Mouse (Mus musculus) forebrain, embryonic 12.5 days (tissue): Measurements from ENCODE around the gene Gfm2. TPM values are rescaled to one million over a fixed set of nuclear protein-coding genes. Genes with fewer than 3 reads are reported as not detected.

Source experiments
- ATAC-seq: fragments of 200-750 bp; cut with Nextera tagmentation; 2 replicates; pipeline ENCODE4 v1.8.0; 2017; ENCODE audit warnings: moderate TSS enrichment; ENCODE audit not compliant: low FRiP score
- H3K27ac ChIP-seq: fragments of 300-500 bp; sonication (generic); 2 replicates; pipeline ENCODE4 v1.5.1; 2016; ENCODE audit warnings: mild to moderate bottlenecking
- H3K27me3 ChIP-seq: fragments of 300-500 bp; sonication (generic); 2 replicates; pipeline ENCODE4 v1.6.1; 2016; ENCODE audit warnings: mild to moderate bottlenecking
- H3K36me3 ChIP-seq: fragments of 300-500 bp; sonication (generic); replicated peaks from 2 replicates; pipeline ENCODE4 v1.6.1; 2016; ENCODE audit warnings: mild to moderate bottlenecking
- H3K4me1 ChIP-seq: fragments of 300-500 bp; sonication (generic); 2 replicates; pipeline ENCODE4 v1.6.1; 2016
- H3K4me2 ChIP-seq: fragments of 300-500 bp; sonication (generic); 2 replicates; pipeline ENCODE4 v1.6.1; 2016; ENCODE audit warnings: mild to moderate bottlenecking, moderate library complexity
- H3K4me3 ChIP-seq: fragments of 300-500 bp; sonication (generic); replicated peaks from 2 replicates; pipeline ENCODE4 v1.5.1; 2016; ENCODE audit warnings: mild to moderate bottlenecking
- H3K9ac ChIP-seq: fragments of 300-500 bp; sonication (generic); 2 replicates; pipeline ENCODE4 v1.6.1; 2016; ENCODE audit warnings: mild to moderate bottlenecking
- H3K9me3 ChIP-seq: fragments of 300-500 bp; sonication (generic); 2 replicates; pipeline ENCODE4 v1.6.1; 2016
- WGBS: fragments of 180-500 bp; shearing (Covaris S2); methylation state at CpG from one replicate; pipeline ENCODE4 v1.1.7; 2016; 5-methylcytosine and 5-hydroxymethylcytosine counted together
- polyA plus RNA-seq: library from polyadenylated mRNA; unstranded; fragments of >200 nt; fragmentation: Nextera tagmentation; extraction: Ambion mirVana; gene quantifications from 2 replicates; pipeline ENCODE4 v1.2.1, GENCODE M21; 2016

Gfm2 gene
- polyA plus RNA-seq, 1 experiment from 2014 or later, result 38.7 TPM

- no peak overlapping the region for H3K27ac ChIP-seq
- no peak overlapping the region for H3K4me3 ChIP-seq
- H3K27me3 ChIP-seq, result no peaks in the 10 kb centered on the region
- 56% methylated on average over 4 of the region's 4 CpGs for WGBS
- no peak for ATAC-seq
- no peaks in the 10 kb centered on the region for H3K4me1 ChIP-seq
- no peak overlapping the region for H3K4me2 ChIP-seq
- H3K9ac ChIP-seq, result no peak overlapping the region
- no peaks in the 10 kb centered on the region for H3K9me3 ChIP-seq
- H3K36me3 ChIP-seq, result peaks cover 61% of the 10 kb centered on the region
These were observed 8.1 kb downstream of the Gfm2 start for GRCm38 (mm10) chr13:97145834-97146233.

GRCm38 (mm10) chr13:97175520-97176264 lies 38.0 kb downstream of the Gfm2 start:
- ATAC-seq, result no peak
- H3K27ac ChIP-seq, result no peak overlapping the region
- WGBS, result 91% methylated on average over 10 of the region's 10 CpGs
- no peaks in the 10 kb centered on the region for H3K27me3 ChIP-seq
- no peak overlapping the region for H3K9ac ChIP-seq
- H3K4me1 ChIP-seq, result peaks cover 10% of the 10 kb centered on the region
- H3K9me3 ChIP-seq, result no peaks in the 10 kb centered on the region
- H3K36me3 ChIP-seq, result peaks cover 83% of the 10 kb centered on the region
- H3K4me3 ChIP-seq, result no peak overlapping the region
- no peak overlapping the region for H3K4me2 ChIP-seq

GRCm38 (mm10) chr13:97176731-97177130 lies 39.0 kb downstream of the Gfm2 start:
- no peak for ATAC-seq
- Histone ChIP-seq H3K9ac (no peak overlapping the region), H3K27ac (no peak overlapping the region), H3K36me3 (peaks cover 77% of the 10 kb centered on the region), H3K4me3 (no peak overlapping the region), H3K27me3 (no peaks in the 10 kb centered on the region), H3K4me1 (peaks cover 10% of the 10 kb centered on the region), H3K4me2 (no peak overlapping the region), H3K9me3 (no peaks in the 10 kb centered on the region)
- 87% methylated on average over 5 of the region's 5 CpGs for whole genome bisulfite sequencing

- WGBS, result 68% methylated on average over 7 of the region's 7 CpGs
- no peak for ATAC-seq
- no peak overlapping the region for H3K9ac ChIP-seq
- H3K27me3 ChIP-seq, result no peaks in the 10 kb centered on the region
- peaks cover 63% of the 10 kb centered on the region for H3K36me3 ChIP-seq
- no peak overlapping the region for H3K4me3 ChIP-seq
- no peak overlapping the region for H3K4me2 ChIP-seq
- H3K27ac ChIP-seq, result no peak overlapping the region
- H3K4me1 ChIP-seq, result peaks cover 10% of the 10 kb centered on the region
- H3K9me3 ChIP-seq, result no peaks in the 10 kb centered on the region
These were observed 41.2 kb downstream of the Gfm2 start for GRCm38 (mm10) chr13:97178943-97179342.

GRCm38 (mm10) chr13:97180113-97180828 lies 42.5 kb downstream of the Gfm2 start:
- 41% methylated on average over 6 of the region's 6 CpGs for WGBS
- H3K27me3 ChIP-seq, result no peaks in the 10 kb centered on the region
- H3K9me3 ChIP-seq, result no peaks in the 10 kb centered on the region
- H3K36me3 ChIP-seq, result peaks cover 50% of the 10 kb centered on the region
- H3K9ac ChIP-seq, result no peak overlapping the region; the same call in 1 of the 2 replicates
- H3K27ac ChIP-seq, result peak overlapping the region; percentile 60
- H3K4me1 ChIP-seq, result peaks cover 10% of the 10 kb centered on the region
- ATAC-seq, result no peak
- H3K4me2 ChIP-seq, result no peak overlapping the region
- H3K4me3 ChIP-seq, result no peak overlapping the region

- H3K27me3 ChIP-seq, result no peaks in the 10 kb centered on the region
- no peak overlapping the region for H3K9ac ChIP-seq
- H3K4me1 ChIP-seq, result peaks cover 10% of the 10 kb centered on the region
- no peaks in the 10 kb centered on the region for H3K9me3 ChIP-seq
- no peak overlapping the region for H3K4me2 ChIP-seq
- no peak overlapping the region for H3K4me3 ChIP-seq
- ATAC-seq, result no peak
- H3K36me3 ChIP-seq, result peaks cover 28% of the 10 kb centered on the region; the same call in 1 of the 2 replicates
- no peak overlapping the region for H3K27ac ChIP-seq
- 81% methylated on average over 4 of the region's 4 CpGs for WGBS
These were observed 45.1 kb downstream of the Gfm2 start for GRCm38 (mm10) chr13:97182821-97183220.

- no peaks in the 10 kb centered on the region for H3K27me3 ChIP-seq
- 92% methylated on average over 2 of the region's 2 CpGs for WGBS
- H3K9ac ChIP-seq, result no peak overlapping the region
- H3K4me1 ChIP-seq, result peaks cover 10% of the 10 kb centered on the region
- peaks cover 15% of the 10 kb centered on the region for H3K36me3 ChIP-seq
- H3K9me3 ChIP-seq, result no peaks in the 10 kb centered on the region
- H3K4me3 ChIP-seq, result no peak overlapping the region
- no peak for ATAC-seq
- H3K4me2 ChIP-seq, result no peak overlapping the region
- H3K27ac ChIP-seq, result no peak overlapping the region
These were observed 46.4 kb downstream of the Gfm2 start for GRCm38 (mm10) chr13:97184168-97184567.

GRCm38 (mm10) chr13:97184656-97185055 lies 46.9 kb downstream of the Gfm2 start:
- Histone ChIP-seq H3K9me3 (no peaks in the 10 kb centered on the region), H3K27me3 (no peaks in the 10 kb centered on the region), H3K4me2 (no peak overlapping the region), H3K9ac (no peak overlapping the region), H3K36me3 (peaks cover 14% of the 10 kb centered on the region), H3K4me1 (peaks cover 9% of the 10 kb centered on the region), H3K4me3 (no peak overlapping the region), H3K27ac (no peak overlapping the region)
- WGBS, result 84% methylated on average over 5 of the region's 5 CpGs
- no peak for ATAC-seq

- Histone ChIP-seq H3K36me3 (peaks cover 4% of the 10 kb centered on the region; the same call in 1 of the 2 replicates), H3K9ac (no peak overlapping the region), H3K4me2 (no peak overlapping the region), H3K27ac (no peak overlapping the region), H3K4me1 (no peaks in the 10 kb centered on the region), H3K4me3 (no peak overlapping the region), H3K27me3 (no peaks in the 10 kb centered on the region), H3K9me3 (no peaks in the 10 kb centered on the region)
- ATAC-seq, result no peak
- 80% methylated on average over 4 of the region's 4 CpGs for WGBS
These were observed 48.6 kb downstream of the Gfm2 start for GRCm38 (mm10) chr13:97186346-97186745.

GRCm38 (mm10) chr13:97187693-97188092 lies 50.0 kb downstream of the Gfm2 start:
- Histone ChIP-seq H3K36me3 (no peaks in the 10 kb centered on the region; the same call in 1 of the 2 replicates), H3K27me3 (no peaks in the 10 kb centered on the region), H3K4me3 (no peak overlapping the region), H3K27ac (no peak overlapping the region), H3K4me2 (no peak overlapping the region), H3K9me3 (no peaks in the 10 kb centered on the region), H3K9ac (no peak overlapping the region), H3K4me1 (no peaks in the 10 kb centered on the region)
- no peak for ATAC-seq
- 91% methylated on average over 5 of the region's 5 CpGs for WGBS

GRCm38 (mm10) chr13:97192649-97193048 lies 54.9 kb downstream of the Gfm2 start:
- Histone ChIP-seq H3K27ac (no peak overlapping the region), H3K27me3 (peaks cover 7% of the 10 kb centered on the region), H3K9ac (no peak overlapping the region), H3K4me3 (no peak overlapping the region), H3K36me3 (no peaks in the 10 kb centered on the region; the same call in 1 of the 2 replicates), H3K4me1 (no peaks in the 10 kb centered on the region), H3K9me3 (no peaks in the 10 kb centered on the region), H3K4me2 (no peak overlapping the region)
- no peak for ATAC-seq
- WGBS, result 94% methylated on average over 11 of the region's 11 CpGs

- H3K9ac ChIP-seq, result no peak overlapping the region
- H3K4me2 ChIP-seq, result no peak overlapping the region
- no peaks in the 10 kb centered on the region for H3K4me1 ChIP-seq
- H3K27me3 ChIP-seq, result peaks cover 7% of the 10 kb centered on the region
- no peak overlapping the region for H3K27ac ChIP-seq
- 60% methylated on average over 7 of the region's 7 CpGs for WGBS
- no peak overlapping the region for H3K4me3 ChIP-seq
- H3K36me3 ChIP-seq, result no peaks in the 10 kb centered on the region; the same call in 1 of the 2 replicates
- no peaks in the 10 kb centered on the region for H3K9me3 ChIP-seq
- ATAC-seq, result no peak; the same call in 1 of the 2 replicates
These were observed 55.7 kb downstream of the Gfm2 start for GRCm38 (mm10) chr13:97193420-97193819.
